Mouse (Mus musculus): ENCODE measurements around the gene Tbxas1. TPM values are rescaled to one million over a fixed set of nuclear protein-coding genes. Genes with fewer than 3 reads are reported as not detected.

The Tbxas1 gene
- polyA plus RNA-seq, 1 experiment from 2014 or later: 3.4 TPM

DNA sequence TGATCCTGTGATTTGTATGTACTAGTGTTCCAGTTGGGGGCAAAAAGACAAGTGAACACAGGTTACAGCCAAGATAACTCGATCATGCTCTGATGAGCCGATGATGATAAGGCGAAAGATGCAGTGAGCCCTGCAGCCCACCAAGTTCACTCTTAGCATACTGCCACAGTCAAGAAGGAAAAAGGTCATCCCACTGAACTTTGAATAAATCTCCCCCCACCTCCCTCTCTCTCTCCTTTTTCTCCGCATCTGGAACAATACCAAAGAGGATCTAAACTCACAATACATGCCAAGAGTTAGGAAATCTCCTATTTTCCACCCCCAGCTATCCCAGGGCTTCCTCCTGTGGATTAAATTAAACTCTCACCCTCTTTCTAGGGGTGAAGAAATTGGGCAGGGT is 12.2 kb downstream of the Tbxas1 start:
- no peaks in the 10 kb centered on the region for H3K27me3 ChIP-seq (ENCODE audit: insufficient read depth, low read length)
- TF ChIP-seq CTCF (IDR thresholded peaks at IDR 0.05; ENCODE audit: low read depth): no peak
- no peak overlapping the region for H3K4me3 ChIP-seq (ENCODE audit: low read depth, low read length)
- H3K27ac ChIP-seq (ENCODE audit: low read depth): no peak overlapping the region
- 76% methylated on average over 4 of the region's 4 CpGs for WGBS
- H3K36me3 ChIP-seq (ENCODE audit: insufficient read depth): no peaks in the 10 kb centered on the region
- no peaks in the 10 kb centered on the region for H3K4me1 ChIP-seq (ENCODE audit: insufficient read depth)
- H3K9ac ChIP-seq: no peak overlapping the region
- H3K4me2 ChIP-seq: no peak overlapping the region
- DNase-seq (peak; percentile 12), ATAC-seq (ENCODE audit: insufficient read depth) (no peak)
- no peaks in the 10 kb centered on the region for H3K9me3 ChIP-seq (ENCODE audit: low read depth, low read length)

DNA sequence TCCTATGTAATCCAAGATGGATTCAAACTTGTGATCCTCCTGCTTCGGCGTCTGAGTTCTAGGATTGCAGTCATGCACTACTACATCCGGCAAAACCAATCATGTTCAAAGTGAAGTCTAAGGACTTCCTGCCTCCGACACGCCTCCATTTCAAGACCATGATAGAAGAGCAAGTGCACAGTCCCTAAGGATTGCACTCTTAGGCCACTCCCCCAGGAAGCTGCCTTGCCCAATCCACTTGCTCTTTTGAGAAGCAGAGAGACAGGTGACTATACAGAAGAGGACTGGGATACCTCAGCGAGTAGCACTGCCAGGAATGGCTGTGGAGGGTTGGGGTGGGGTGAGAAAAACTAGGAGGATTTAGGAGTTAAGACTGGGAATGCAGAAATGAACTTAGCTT is 14.0 kb downstream of the Tbxas1 start:
- H3K9ac ChIP-seq: no peak overlapping the region
- no peaks in the 10 kb centered on the region for H3K36me3 ChIP-seq (ENCODE audit: insufficient read depth)
- 63% methylated on average over 6 of the region's 6 CpGs for WGBS
- H3K4me2 ChIP-seq: no peak overlapping the region
- H3K27me3 ChIP-seq (ENCODE audit: insufficient read depth, low read length): no peaks in the 10 kb centered on the region
- no peak for TF ChIP-seq CTCF (IDR thresholded peaks at IDR 0.05; ENCODE audit: low read depth)
- no peak overlapping the region for H3K4me3 ChIP-seq (ENCODE audit: low read depth, low read length)
- ATAC-seq (ENCODE audit: insufficient read depth) (no peak), DNase-seq (no peak)
- H3K4me1 ChIP-seq (ENCODE audit: insufficient read depth): no peaks in the 10 kb centered on the region
- no peaks in the 10 kb centered on the region for H3K9me3 ChIP-seq (ENCODE audit: low read depth, low read length)
- no peak overlapping the region for H3K27ac ChIP-seq (ENCODE audit: low read depth)

DNA sequence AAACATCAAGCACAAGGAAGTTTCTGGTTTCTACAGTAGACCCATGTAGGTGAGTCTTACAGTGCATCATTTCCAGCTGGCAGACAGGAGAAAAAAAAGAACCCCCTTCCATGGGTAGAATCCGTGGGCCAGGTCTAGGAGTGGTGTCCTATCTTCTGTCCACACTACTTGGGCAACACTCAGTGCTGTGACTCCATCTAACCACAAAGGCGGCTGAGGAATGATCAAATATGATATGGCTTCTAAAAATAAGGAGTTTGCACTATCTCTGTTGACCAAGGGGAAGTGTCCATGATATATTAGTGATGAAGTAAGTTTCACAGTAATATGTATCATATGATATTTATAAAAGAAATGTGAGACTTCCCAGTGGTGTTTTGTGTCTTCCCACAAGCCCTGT is 16.8 kb downstream of the Tbxas1 start:
- WGBS: 54% methylated on average over 2 of the region's 2 CpGs
- Histone ChIP-seq H3K9me3 (ENCODE audit: low read depth, low read length) (no peaks in the 10 kb centered on the region), H3K4me1 (ENCODE audit: insufficient read depth) (no peaks in the 10 kb centered on the region), H3K4me2 (no peak overlapping the region), H3K27me3 (ENCODE audit: insufficient read depth, low read length) (no peaks in the 10 kb centered on the region), H3K36me3 (ENCODE audit: insufficient read depth) (no peaks in the 10 kb centered on the region), H3K9ac (no peak overlapping the region), H3K27ac (ENCODE audit: low read depth) (no peak overlapping the region), H3K4me3 (ENCODE audit: low read depth, low read length) (no peak overlapping the region)
- TF ChIP-seq CTCF (IDR thresholded peaks at IDR 0.05; ENCODE audit: low read depth): no peak
- no peak for DNase-seq
- ATAC-seq (ENCODE audit: insufficient read depth): no peak

DNA sequence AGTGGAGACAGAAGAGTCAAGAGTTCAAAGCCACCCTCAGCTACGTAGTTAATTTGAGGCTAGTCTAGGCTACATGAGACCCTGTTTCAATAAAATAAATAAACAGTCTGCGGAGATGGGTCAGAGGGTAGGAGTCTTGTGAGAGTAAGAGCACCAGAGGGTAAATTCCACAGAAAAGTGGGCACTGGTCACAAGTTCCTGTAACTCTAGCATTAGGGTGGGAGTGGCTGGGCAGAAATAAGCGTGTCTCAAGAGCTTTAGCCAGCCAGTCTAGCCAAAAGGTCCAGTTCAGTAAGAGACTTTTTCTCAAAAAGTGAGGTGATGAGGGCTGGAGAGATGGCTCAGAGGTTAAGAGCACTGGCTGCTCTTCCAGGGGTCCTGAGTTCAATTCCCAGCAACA is 18.4 kb downstream of the Tbxas1 start:
- TF ChIP-seq CTCF (IDR thresholded peaks at IDR 0.05; ENCODE audit: low read depth): no peak
- no peaks in the 10 kb centered on the region for H3K4me1 ChIP-seq (ENCODE audit: insufficient read depth)
- no peak overlapping the region for H3K4me2 ChIP-seq
- ATAC-seq (ENCODE audit: insufficient read depth) (no peak), DNase-seq (no peak)
- H3K36me3 ChIP-seq (ENCODE audit: insufficient read depth): no peaks in the 10 kb centered on the region
- H3K4me3 ChIP-seq (ENCODE audit: low read depth, low read length): no peak overlapping the region
- 47% methylated on average over 3 of the region's 3 CpGs for WGBS
- no peak overlapping the region for H3K9ac ChIP-seq
- no peak overlapping the region for H3K27ac ChIP-seq (ENCODE audit: low read depth)
- H3K9me3 ChIP-seq (ENCODE audit: low read depth, low read length): no peaks in the 10 kb centered on the region
- H3K27me3 ChIP-seq (ENCODE audit: insufficient read depth, low read length): no peaks in the 10 kb centered on the region

DNA sequence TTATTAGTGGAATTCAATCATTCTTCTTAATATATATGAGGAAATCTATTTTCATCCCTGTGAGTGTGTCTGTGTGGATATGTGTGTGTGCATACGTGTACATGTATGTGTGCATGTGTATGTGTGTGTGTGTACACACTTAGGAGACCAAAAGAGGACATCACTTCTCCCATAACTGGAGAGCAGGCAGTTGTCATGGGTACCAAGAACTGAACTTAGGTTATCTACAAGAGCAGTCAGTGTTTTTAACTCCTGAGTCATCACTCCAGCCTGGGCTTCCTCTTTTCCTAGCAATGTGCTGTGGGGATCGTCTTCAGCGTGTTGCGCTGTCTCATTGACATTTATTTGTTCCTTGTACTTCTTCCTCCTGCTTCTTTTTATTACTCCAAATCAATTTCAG is 24.9 kb downstream of the Tbxas1 start:
- Histone ChIP-seq H3K4me2 (no peak overlapping the region), H3K9ac (no peak overlapping the region), H3K27ac (ENCODE audit: low read depth) (no peak overlapping the region), H3K27me3 (ENCODE audit: insufficient read depth, low read length) (no peaks in the 10 kb centered on the region), H3K4me3 (ENCODE audit: low read depth, low read length) (no peak overlapping the region), H3K36me3 (ENCODE audit: insufficient read depth) (no peaks in the 10 kb centered on the region), H3K4me1 (ENCODE audit: insufficient read depth) (no peaks in the 10 kb centered on the region), H3K9me3 (ENCODE audit: low read depth, low read length) (no peaks in the 10 kb centered on the region)
- TF ChIP-seq CTCF (IDR thresholded peaks at IDR 0.05; ENCODE audit: low read depth): no peak
- no peak for ATAC-seq (ENCODE audit: insufficient read depth)
- 88% methylated on average over 4 of the region's 4 CpGs for WGBS
- DNase-seq: no peak

DNA sequence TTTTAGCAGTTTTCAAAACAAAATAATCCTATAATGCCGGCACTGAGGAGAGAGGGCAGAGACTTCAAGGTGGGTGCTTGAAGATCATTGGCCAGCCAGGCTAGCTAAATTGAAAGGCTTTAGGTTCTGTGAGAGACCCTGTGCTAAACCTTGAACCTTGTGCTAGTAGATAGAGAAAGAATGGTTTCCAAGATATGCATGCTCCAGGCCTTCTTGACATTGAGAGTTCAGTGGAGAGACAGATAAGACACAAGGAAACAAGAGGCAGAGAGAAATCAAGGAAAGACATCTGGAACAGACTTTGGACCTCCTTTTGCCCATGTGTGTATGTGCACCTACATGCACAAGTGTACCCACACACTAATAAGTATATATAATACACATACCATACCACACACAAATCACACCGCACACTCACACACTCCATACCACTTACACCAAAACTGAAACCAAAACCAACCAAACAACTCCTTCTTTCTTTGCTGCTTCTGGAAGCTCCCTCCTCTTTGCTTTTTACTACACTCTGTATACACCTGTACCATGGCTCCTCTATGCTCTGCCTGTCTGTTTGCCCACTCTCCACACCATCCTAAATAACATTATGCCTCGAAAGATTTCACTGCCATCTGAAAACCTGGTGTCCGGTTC is 25.4 kb downstream of the Tbxas1 start:
- H3K27ac ChIP-seq (ENCODE audit: low read depth): no peak overlapping the region
- no peak overlapping the region; the same call in 1 of the 2 replicates for H3K4me2 ChIP-seq
- H3K9me3 ChIP-seq (ENCODE audit: low read depth, low read length): no peaks in the 10 kb centered on the region
- TF ChIP-seq CTCF (IDR thresholded peaks at IDR 0.05; ENCODE audit: low read depth): no peak
- H3K27me3 ChIP-seq (ENCODE audit: insufficient read depth, low read length): no peaks in the 10 kb centered on the region
- no peaks in the 10 kb centered on the region for H3K4me1 ChIP-seq (ENCODE audit: insufficient read depth)
- H3K9ac ChIP-seq: no peak overlapping the region
- DNase-seq (no peak), ATAC-seq (ENCODE audit: insufficient read depth) (no peak; the same call in 1 of the 2 replicates)
- H3K36me3 ChIP-seq (ENCODE audit: insufficient read depth): no peaks in the 10 kb centered on the region
- H3K4me3 ChIP-seq (ENCODE audit: low read depth, low read length): no peak overlapping the region
- WGBS: 88% methylated on average over 4 of the region's 4 CpGs

DNA sequence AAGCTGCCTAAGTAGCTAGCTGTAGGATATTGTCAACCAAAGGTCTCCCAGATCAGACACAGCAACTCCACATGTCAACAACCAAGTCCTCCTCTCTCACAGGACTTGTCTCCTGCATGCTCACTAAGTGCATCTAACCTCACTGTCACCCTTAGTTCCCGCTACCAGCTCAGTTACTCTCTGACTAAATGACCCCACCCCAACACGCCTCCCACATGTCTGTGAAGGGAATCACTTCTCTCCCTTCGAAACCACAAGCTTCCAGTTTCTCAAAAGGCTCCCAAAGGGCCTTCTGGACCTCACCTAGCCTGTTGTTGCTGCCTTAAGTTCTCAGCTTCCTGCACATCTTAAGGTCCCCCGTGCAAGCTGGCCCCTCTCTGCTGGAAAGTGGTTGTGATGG is 25.9 kb downstream of the Tbxas1 start:
- Histone ChIP-seq H3K4me3 (ENCODE audit: low read depth, low read length) (no peak overlapping the region), H3K9me3 (ENCODE audit: low read depth, low read length) (no peaks in the 10 kb centered on the region), H3K4me1 (ENCODE audit: insufficient read depth) (no peaks in the 10 kb centered on the region), H3K36me3 (ENCODE audit: insufficient read depth) (no peaks in the 10 kb centered on the region), H3K4me2 (no peak overlapping the region), H3K27me3 (ENCODE audit: insufficient read depth, low read length) (no peaks in the 10 kb centered on the region), H3K9ac (no peak overlapping the region), H3K27ac (ENCODE audit: low read depth) (no peak overlapping the region)
- ATAC-seq (ENCODE audit: insufficient read depth): no peak
- WGBS: 75% methylated on average over 4 of the region's 4 CpGs
- no peak for TF ChIP-seq CTCF (IDR thresholded peaks at IDR 0.05; ENCODE audit: low read depth)
- no peak for DNase-seq

DNA sequence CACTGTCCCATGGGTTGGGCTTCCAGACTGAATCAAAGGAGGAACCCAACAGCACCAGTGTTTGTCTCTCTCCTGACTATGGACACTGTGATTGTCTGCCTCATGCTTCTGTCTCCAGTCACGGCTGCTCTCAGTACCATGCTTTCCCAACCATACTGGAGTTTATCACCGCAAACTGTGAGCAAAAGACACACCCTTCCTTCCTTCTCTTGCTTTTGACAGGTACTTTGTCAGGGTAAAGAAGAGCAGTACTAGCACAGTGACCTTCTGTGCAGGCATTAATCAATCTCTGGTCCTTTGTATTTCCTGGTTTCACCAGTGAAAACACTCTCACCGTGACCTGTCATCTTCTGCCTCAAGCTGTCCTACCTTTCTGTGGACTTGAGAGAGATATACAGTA is 26.4 kb downstream of the Tbxas1 start:
- H3K4me1 ChIP-seq (ENCODE audit: insufficient read depth): no peaks in the 10 kb centered on the region
- H3K4me3 ChIP-seq (ENCODE audit: low read depth, low read length): no peak overlapping the region
- DNase-seq (no peak), ATAC-seq (ENCODE audit: insufficient read depth) (no peak)
- no peak overlapping the region for H3K27ac ChIP-seq (ENCODE audit: low read depth)
- H3K36me3 ChIP-seq (ENCODE audit: insufficient read depth): no peaks in the 10 kb centered on the region
- no peak for TF ChIP-seq CTCF (IDR thresholded peaks at IDR 0.05; ENCODE audit: low read depth)
- H3K4me2 ChIP-seq: no peak overlapping the region
- H3K9ac ChIP-seq: no peak overlapping the region
- H3K27me3 ChIP-seq (ENCODE audit: insufficient read depth, low read length): no peaks in the 10 kb centered on the region
- 54% methylated on average over 3 of the region's 3 CpGs for WGBS
- no peaks in the 10 kb centered on the region for H3K9me3 ChIP-seq (ENCODE audit: low read depth, low read length)

Data from lung, embryonic 14.5 days (tissue).